Mouse (Mus musculus): Measurements from ENCODE around the gene Tle2. TPM values are rescaled to one million over a fixed set of nuclear protein-coding genes. Genes with fewer than 3 reads are reported as not detected.

The Tle2 gene
- polyA plus RNA-seq, 1 experiment from 2014 or later: 6.9 TPM

DNA sequence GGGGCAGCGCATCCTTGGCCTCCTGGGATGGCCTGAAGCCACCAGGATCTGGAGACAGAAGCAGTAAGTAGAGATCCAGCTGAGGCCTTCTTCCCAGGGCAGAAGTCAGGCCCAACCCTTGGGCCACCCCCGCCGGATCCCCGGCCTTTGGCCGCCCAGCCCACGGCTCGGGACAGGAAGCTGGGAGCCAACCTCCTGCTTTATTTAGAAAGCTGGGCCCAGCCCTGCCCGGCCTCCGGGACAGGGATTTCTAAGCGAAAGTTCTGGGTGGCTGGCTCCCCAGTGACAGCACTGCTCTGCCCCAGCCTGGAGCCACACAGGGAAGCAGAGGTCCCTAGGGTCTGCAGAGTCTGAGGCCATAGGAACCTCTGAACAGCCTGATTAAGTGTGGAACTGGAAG is 32.6 kb upstream of the Tle2 start:
- H3K4me1 ChIP-seq (replicated peaks; ENCODE audit: control insufficient read depth, insufficient read depth, low read length): peaks cover 43% of the 10 kb centered on the region

DNA sequence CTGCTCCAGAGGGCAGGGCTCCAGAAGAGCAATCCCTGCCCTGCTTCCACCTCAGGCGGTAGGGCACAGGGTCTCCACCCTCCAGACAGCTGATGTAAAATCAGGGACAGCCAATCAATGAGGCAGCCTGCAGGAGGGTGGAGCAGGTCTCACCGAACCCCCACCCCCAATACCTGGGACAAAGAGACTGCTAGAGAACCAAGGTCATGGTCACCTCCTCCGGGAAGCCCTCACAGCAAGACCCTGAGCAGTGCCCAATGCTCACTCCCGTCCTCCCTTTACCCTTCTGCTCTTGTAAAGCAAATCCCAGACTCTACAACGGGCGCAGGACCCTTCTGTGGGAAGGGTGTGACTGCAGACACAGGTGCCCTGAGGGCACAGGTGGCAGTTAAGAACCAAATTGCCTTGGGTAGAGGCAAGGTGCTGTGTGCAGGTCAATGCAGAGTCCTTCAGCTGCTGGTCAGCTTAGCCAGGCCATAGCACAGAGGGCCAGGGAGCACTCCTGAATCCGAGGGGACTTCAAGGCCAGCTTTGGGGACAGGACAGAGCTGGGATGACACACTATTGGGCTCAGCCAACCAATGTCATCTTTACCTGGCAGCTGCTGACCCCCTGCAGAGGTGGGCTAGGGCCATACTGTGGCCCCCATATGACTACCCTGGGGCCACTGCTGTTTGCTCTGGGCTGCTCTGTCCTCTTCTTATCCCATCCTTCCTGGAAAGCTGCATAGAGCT is 31.5 kb upstream of the Tle2 start:
- 75% methylated on average over 7 of the region's 7 CpGs for WGBS
- DNase-seq (ENCODE audit: low spot score) (no peak), ATAC-seq (replicated peaks; ENCODE audit: low FRiP score) (no peak)
- H3K9ac ChIP-seq (ENCODE audit: low read depth, low read length): peak overlapping the region; percentile 90
- H3K27ac ChIP-seq (ENCODE audit: low read depth, low read length): peak overlapping the region; percentile 19; the same call in 1 of the 2 replicates
- peak overlapping the region; percentile 96 for H3K4me3 ChIP-seq (ENCODE audit: low read depth, low read length)
- no peaks in the 10 kb centered on the region for H3K27me3 ChIP-seq (replicated peaks; ENCODE audit: control insufficient read depth, insufficient read depth, low read length)
- peaks cover 8% of the 10 kb centered on the region; the same call in 1 of the 2 replicates for H3K36me3 ChIP-seq (ENCODE audit: control insufficient read depth, insufficient read depth, low read length)
- H3K9me3 ChIP-seq (ENCODE audit: control insufficient read depth, low read length): no peaks in the 10 kb centered on the region
- H3K4me1 ChIP-seq (replicated peaks; ENCODE audit: control insufficient read depth, insufficient read depth, low read length): peaks cover 48% of the 10 kb centered on the region
- peak overlapping the region; percentile 99 for H3K4me2 ChIP-seq

More for the DNA sequence above, 32.6 kb upstream of the Tle2 start:
- Histone ChIP-seq H3K27ac (ENCODE audit: low read depth, low read length) (peak overlapping the region; percentile 32; the same call in 1 of the 2 replicates), H3K9me3 (ENCODE audit: control insufficient read depth, low read length) (no peaks in the 10 kb centered on the region), H3K36me3 (ENCODE audit: control insufficient read depth, insufficient read depth, low read length) (peaks cover 8% of the 10 kb centered on the region; the same call in 1 of the 2 replicates), H3K9ac (ENCODE audit: low read depth, low read length) (0 out of 2 replicates have a peak overlapping the region, but pooled peaks have one; percentile 14), H3K4me2 (peak overlapping the region; percentile 99), H3K27me3 (replicated peaks; ENCODE audit: control insufficient read depth, insufficient read depth, low read length) (no peaks in the 10 kb centered on the region), H3K4me3 (ENCODE audit: low read depth, low read length) (peak overlapping the region; percentile 25; the same call in 1 of the 2 replicates)
- no peak for ATAC-seq (replicated peaks; ENCODE audit: low FRiP score)
- 60% methylated on average over 10 of the region's 10 CpGs for WGBS
- no peak for DNase-seq (ENCODE audit: low spot score)

DNA sequence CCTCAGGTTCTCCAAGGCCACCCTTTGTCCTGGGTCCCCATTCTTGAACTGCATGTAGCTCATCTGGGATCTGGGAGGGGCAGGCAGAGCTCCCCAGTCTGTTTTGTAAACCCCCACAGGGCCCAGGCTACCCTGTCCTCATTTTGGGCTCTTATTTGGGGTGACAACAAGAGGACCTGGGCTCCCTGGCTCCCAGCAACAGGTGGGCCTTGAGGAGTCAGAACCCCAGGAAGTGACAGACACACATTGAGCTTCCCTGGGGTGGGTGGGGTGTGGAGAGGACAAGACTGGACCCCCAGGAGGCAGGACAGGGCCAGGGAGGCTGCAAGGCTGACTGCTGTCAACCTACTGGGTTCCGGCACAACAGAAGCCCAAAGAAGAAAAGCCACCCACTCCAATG is 30.7 kb upstream of the Tle2 start:
- Histone ChIP-seq H3K4me1 (replicated peaks; ENCODE audit: control insufficient read depth, insufficient read depth, low read length) (peaks cover 48% of the 10 kb centered on the region), H3K9ac (ENCODE audit: low read depth, low read length) (peak overlapping the region; percentile 90), H3K36me3 (ENCODE audit: control insufficient read depth, insufficient read depth, low read length) (peaks cover 8% of the 10 kb centered on the region; the same call in 1 of the 2 replicates), H3K27ac (ENCODE audit: low read depth, low read length) (0 out of 2 replicates have a peak overlapping the region, but pooled peaks have one; percentile 19), H3K4me2 (peak overlapping the region; percentile 99), H3K9me3 (ENCODE audit: control insufficient read depth, low read length) (no peaks in the 10 kb centered on the region), H3K4me3 (ENCODE audit: low read depth, low read length) (peak overlapping the region; percentile 96), H3K27me3 (replicated peaks; ENCODE audit: control insufficient read depth, insufficient read depth, low read length) (no peaks in the 10 kb centered on the region)
- no peak for DNase-seq (ENCODE audit: low spot score)
- ATAC-seq (replicated peaks; ENCODE audit: low FRiP score): no peak
- 83% methylated on average over 1 of the region's 1 CpGs for WGBS

DNA sequence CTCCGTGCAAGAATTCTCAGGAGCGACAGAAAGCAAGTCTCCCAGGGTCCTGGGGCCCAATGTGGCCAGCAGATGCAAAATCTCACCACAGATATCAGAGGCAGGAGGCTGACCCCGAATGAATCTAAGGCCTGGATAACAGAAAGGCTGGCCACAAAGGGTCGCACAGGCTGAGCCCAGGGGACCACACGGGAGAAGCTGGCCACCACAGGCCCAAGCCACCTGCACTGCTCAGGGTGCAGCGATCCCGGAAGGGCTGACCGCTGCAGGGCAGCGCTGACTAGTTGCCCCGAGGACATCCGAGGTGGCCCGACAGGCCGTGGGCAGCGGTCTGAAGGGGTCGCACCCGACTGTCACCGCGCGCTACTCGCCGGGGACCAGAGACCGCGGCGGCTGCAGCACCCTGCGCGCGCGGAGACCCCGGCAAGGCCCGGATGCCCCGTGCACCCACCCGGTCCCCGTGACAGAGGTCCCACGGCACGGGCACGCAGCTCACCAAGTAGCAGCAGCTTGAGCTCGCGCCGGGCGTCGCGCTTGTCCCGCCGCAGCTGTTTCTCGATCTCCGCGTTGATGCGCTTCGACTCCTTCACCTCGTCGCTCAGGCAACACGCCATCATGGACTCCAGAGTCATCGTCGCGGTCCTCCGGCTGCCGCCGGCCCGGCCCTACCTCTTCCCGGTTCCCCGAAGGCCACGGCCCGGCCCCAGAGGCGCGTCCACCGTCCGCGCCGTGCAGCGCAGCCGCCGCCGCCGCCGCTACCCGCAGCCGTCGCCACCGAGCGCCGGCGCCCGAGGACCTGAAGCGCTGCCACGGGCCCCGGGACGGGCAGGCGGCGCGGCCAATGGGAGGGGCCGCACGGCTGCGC is 29.8 kb upstream of the Tle2 start:
- peak overlapping the region; percentile 99 for H3K4me2 ChIP-seq
- H3K27ac ChIP-seq (ENCODE audit: low read depth, low read length): peak overlapping the region; percentile 84
- no peaks in the 10 kb centered on the region for H3K9me3 ChIP-seq (ENCODE audit: control insufficient read depth, low read length)
- peak overlapping the region; percentile 90 for H3K9ac ChIP-seq (ENCODE audit: low read depth, low read length)
- peak overlapping the region; percentile 96 for H3K4me3 ChIP-seq (ENCODE audit: low read depth, low read length)
- peaks cover 48% of the 10 kb centered on the region for H3K4me1 ChIP-seq (replicated peaks; ENCODE audit: control insufficient read depth, insufficient read depth, low read length)
- under 1% methylated on average over 93 of the region's 93 CpGs for WGBS
- ATAC-seq (replicated peaks; ENCODE audit: low FRiP score): peak; percentile 7
- peaks cover 6% of the 10 kb centered on the region; the same call in 1 of the 2 replicates for H3K36me3 ChIP-seq (ENCODE audit: control insufficient read depth, insufficient read depth, low read length)
- DNase-seq (ENCODE audit: low spot score): no peak
- no peaks in the 10 kb centered on the region for H3K27me3 ChIP-seq (replicated peaks; ENCODE audit: control insufficient read depth, insufficient read depth, low read length)

DNA sequence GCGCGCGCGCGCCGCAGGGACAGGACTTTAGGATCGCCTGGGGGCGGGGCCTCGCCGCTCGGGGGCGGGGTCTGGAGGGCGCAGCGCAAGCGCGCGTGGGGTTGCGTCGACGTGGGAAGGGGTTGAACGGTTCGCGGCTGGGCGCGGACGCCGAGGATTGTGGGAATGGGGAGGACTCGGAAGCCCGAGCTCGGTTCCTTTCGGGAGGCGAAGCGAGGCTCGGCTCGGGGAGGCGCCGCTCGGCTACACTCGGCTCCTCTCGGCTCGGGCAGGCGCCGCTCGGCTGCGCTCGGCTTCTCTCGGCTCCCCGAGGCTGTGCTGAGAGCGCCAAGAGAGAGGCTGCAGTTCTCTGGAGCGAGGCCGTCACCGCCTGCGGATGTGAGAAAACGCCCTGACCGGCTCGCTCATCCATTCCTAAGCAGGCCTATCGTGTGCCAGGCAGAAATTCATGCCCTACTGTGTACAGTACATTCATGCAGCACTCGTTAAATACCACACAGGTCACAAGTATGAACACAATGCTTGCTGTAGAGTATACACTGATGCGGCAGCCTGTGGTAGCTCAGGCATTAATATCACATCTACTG is 29.1 kb upstream of the Tle2 start, which contains the start of gene Gna11:
Gna11 (minus strand) TSS at position 30 of the 587 bp plus-strand sequence.
- DNase-seq (ENCODE audit: low spot score): peak; percentile 100
- Histone ChIP-seq H3K36me3 (ENCODE audit: control insufficient read depth, insufficient read depth, low read length) (peaks cover under 1% of the 10 kb centered on the region; the same call in 1 of the 2 replicates), H3K4me1 (replicated peaks; ENCODE audit: control insufficient read depth, insufficient read depth, low read length) (peaks cover 50% of the 10 kb centered on the region), H3K4me3 (ENCODE audit: low read depth, low read length) (peak within 1 kb of the TSS; percentile 96), H3K9ac (ENCODE audit: low read depth, low read length) (peak within 1 kb of the TSS; percentile 90), H3K9me3 (ENCODE audit: control insufficient read depth, low read length) (no peaks in the 10 kb centered on the region), H3K4me2 (peak within 1 kb of the TSS; percentile 99), H3K27ac (ENCODE audit: low read depth, low read length) (peak within 1 kb of the TSS; percentile 84), H3K27me3 (replicated peaks; ENCODE audit: control insufficient read depth, insufficient read depth, low read length) (no peaks in the 10 kb centered on the region)
- 1% methylated on average over 59 of the region's 59 CpGs for WGBS
- ATAC-seq (replicated peaks; ENCODE audit: low FRiP score): peak; percentile 90

DNA sequence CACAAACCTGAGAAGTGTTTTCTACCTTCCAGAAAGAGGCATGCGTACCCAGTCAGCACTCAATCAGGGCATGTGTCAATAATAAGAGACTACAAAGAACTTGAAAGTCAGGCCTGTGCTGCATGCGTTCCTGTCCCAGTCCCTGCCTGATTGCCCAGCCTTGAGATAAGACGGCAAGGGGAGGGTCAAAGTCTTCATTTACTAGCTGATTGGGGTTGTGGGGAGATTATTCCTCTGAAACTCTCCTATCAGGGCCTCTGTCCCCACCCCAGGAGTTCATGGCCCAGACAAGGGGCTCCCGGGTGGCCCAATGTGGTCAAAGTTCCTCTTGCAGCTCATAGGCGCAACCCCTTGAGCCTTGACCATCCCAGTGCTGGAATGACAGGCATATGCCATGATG is 28.0 kb upstream of the Tle2 start:
- H3K4me3 ChIP-seq (ENCODE audit: low read depth, low read length): peak overlapping the region; percentile 22; the same call in 1 of the 2 replicates
- no peaks in the 10 kb centered on the region for H3K9me3 ChIP-seq (ENCODE audit: control insufficient read depth, low read length)
- peak overlapping the region; percentile 84 for H3K27ac ChIP-seq (ENCODE audit: low read depth, low read length)
- no peaks in the 10 kb centered on the region for H3K27me3 ChIP-seq (replicated peaks; ENCODE audit: control insufficient read depth, insufficient read depth, low read length)
- DNase-seq (ENCODE audit: low spot score) (no peak), ATAC-seq (replicated peaks; ENCODE audit: low FRiP score) (peak; percentile 50)
- H3K36me3 ChIP-seq (ENCODE audit: control insufficient read depth, insufficient read depth, low read length): no peaks in the 10 kb centered on the region
- peak overlapping the region; percentile 99 for H3K4me2 ChIP-seq
- peak overlapping the region; percentile 15; the same call in 1 of the 2 replicates for H3K9ac ChIP-seq (ENCODE audit: low read depth, low read length)
- WGBS: 27% methylated on average over 5 of the region's 5 CpGs
- peaks cover 48% of the 10 kb centered on the region for H3K4me1 ChIP-seq (replicated peaks; ENCODE audit: control insufficient read depth, insufficient read depth, low read length)

DNA sequence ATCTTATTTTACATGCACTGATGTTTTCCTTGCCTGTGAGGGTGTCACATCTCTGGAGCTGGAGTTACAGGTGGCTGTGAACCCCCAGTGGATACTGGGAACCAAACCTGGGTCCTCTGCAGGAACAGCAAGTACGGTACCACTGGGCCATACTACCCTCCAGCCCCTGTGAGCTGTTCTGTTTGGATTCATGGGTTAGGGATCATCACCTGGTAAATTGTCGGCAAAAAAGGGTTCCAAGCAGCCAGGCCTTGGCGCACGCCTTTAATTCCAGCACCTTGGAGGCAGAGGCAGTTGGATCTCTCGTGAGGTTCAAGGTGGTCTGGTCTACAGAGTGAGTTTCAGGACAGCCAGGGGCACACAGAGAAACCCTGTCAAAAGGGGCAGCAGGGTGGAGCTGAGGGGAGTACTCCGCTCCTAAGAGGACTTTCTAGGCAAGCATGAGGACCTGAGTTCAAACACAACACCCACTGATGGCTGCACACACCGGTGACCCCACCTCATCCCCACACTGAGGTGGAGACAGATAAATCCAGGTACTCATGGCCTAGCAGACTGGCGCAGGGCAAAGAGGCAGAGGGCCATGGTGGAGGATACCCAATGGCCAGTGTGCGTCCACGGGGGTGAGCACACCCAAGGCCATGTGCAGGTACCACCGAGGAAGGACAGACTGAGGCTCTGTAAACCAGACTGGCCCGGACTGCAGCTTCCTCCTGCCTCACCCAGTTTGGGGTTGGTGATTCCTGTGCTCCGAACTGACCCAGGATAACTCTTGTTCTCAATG is 27.4 kb upstream of the Tle2 start:
- DNase-seq (ENCODE audit: low spot score): no peak
- H3K27me3 ChIP-seq (replicated peaks; ENCODE audit: control insufficient read depth, insufficient read depth, low read length): no peaks in the 10 kb centered on the region
- no peaks in the 10 kb centered on the region for H3K36me3 ChIP-seq (ENCODE audit: control insufficient read depth, insufficient read depth, low read length)
- H3K27ac ChIP-seq (ENCODE audit: low read depth, low read length): peak overlapping the region; percentile 84
- no peak for ATAC-seq (replicated peaks; ENCODE audit: low FRiP score)
- no peak overlapping the region for H3K4me3 ChIP-seq (ENCODE audit: low read depth, low read length)
- H3K9me3 ChIP-seq (ENCODE audit: control insufficient read depth, low read length): no peaks in the 10 kb centered on the region
- 87% methylated on average over 13 of the region's 13 CpGs for WGBS
- H3K9ac ChIP-seq (ENCODE audit: low read depth, low read length): 0 out of 2 replicates have a peak overlapping the region, but pooled peaks have one; percentile 15
- H3K4me1 ChIP-seq (replicated peaks; ENCODE audit: control insufficient read depth, insufficient read depth, low read length): peaks cover 47% of the 10 kb centered on the region
- peak overlapping the region; percentile 99 for H3K4me2 ChIP-seq
